Mouse (Mus musculus) megakaryocyte progenitor cell, adult 5-6 weeks (primary cell): ENCODE measurements at regions not wholly inside any gene's neighbourhood (a gene's known extent, or its start where the extent isn't known, plus 50 kb on each side); places are given as distances from the start of the nearest gene placed in this dataset.
A peak's percentile ranks its signal among the peaks of the same experiment; 100 is the strongest.

Source experiments
- ATAC-seq: replicated peaks from 2 replicates; pipeline ENCODE4 v1.8.0; 2016; ENCODE audit warnings: mild to moderate bottlenecking, moderate TSS enrichment, inconsistent platforms; ENCODE audit not compliant: poor library complexity

DNA sequence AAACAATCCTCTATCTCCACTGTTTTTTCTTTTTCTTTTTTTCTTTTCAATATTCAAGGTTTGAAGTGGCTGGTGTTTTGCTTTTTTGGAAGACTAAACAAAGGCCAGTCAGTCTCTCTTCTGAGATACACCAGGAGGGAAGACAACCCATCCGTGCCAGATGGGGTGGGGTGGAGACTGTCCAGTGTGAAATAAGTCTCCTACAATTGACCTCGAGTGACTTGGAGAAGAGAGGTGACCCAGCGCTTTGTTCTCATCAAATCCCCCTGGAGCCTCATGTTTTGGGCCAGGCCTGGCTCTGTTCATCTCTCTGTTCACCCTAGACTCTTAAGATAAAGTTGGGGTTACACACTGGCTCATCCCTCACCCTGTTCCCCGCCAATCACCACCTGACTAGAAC, 169.2 kb upstream of the Tbca start:
- no peak for ATAC-seq

DNA sequence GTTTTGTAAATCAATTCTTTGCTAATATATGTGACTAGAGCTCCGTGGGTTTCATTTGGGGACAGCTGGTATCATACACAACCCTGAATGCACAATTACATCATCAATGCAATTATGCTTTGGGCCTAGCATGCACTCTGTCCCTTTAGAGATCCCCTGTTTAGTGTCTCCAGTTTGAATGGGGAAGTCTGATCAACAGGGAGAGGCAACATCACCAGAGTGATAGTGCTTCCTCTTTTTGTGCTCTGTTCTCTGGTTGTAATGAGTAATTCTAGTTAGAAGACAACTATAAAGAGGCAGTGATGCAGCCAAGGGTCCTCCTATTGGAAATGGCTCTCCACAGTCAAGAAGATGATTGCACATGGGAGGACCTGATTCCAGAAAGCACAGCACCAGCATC, 158.7 kb upstream of the Tbca start:
- ATAC-seq, result peak; percentile 54

DNA sequence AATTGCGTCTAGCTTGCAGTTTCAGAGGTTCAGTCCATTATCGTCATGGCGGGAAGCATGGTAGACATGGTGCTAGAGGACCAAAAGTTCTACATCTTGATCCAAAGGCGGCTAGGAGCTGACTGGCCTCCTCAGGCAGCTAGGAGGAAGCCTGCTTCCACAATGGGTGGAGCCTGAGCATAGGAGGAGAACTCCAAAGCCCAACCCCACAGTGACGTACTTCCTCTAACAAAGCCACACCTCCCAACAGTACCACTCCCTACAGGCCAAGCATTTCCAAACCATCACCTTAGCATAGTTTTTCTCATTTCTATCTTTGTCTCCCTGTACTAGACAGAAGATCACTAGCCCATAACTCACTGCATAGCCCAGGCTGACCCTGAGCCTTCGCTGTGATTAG, 158.0 kb upstream of the Tbca start:
- 0 out of 2 replicates have a peak, but pooled peaks have one; percentile 31 for ATAC-seq

DNA sequence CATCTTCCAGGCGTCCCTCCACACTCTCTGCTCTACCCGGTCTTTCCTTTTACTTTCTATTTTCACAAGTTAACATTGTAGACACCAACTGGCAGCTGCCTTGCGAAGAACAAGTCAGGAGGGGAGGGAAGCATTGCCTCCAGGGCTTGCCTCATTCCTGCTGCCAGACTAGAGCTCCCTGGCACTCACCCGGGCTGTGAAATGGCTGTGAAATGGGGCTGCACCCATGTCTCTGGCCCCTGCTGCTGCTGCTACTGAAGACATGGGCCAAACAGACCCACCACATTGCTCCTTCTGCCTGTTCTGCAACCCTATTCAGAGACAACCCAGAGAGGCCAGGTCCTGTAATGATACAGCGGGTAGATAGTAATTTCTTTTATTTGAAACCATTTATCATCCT, 156.0 kb upstream of the Tbca start:
- ATAC-seq, result no peak

DNA sequence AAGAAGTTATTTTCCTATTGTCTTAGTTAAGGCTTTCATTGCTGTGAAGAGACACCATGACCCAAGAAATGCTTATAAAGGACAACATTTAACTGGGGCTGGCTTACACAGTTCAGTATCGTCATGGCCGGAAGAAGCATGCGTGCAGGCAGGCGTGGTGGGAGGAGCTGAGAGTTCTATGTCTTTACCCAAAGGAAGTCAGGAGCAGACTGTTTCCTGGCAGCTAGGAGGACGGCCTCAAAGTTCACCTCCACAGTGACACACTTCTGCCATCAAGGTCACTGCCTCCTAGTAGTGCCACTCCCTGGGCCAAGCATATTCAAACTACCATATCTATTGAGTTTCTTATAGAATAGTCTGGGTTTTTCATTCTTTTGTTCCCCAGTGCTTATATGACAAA, 148.4 kb upstream of the Tbca start:
- no peak for ATAC-seq

DNA sequence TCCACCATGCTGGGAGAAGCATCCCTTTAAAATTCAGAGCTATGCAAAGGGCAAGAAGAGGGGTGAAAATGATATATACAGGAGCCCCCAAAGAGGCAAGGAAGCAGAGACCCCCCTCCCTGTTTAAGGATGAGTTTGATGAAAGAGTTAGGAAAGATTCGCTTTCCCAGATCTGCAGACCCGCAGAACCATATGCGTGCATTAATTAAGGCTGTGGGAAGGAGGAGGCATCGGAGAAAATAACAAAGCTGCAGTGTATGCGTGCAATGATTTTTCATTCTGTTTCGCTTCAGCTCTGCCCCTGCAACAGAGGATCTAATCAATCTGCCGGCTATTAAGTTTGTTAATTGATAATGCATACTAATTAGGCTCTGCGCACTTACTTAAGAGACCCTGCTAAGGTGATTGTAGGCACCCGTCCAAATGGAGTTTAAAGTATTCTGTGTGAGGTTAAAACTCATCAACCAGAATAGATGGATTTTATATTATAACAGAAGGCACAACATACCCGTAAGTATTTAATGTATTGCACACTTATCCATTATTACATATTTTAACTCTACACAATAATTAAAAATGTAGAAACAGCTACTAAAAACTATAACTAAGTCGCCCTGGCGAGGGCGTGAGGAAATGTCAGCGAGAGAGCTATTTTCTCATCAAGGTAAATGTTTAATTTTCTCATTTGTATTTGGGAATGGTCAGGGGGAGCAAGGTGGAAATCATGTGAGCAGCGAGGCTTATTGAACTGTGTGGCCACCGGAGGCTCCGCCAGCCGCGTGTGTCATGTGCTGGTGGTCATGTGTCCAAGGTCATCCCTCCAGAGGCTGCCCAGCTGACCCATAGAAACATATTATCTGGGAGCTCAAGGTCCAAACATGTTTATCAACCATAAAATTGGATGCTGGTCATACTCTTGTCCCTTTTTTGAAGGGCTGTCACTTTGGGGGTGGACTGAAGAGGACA, 143.2 kb upstream of the Tbca start:
- no peak for ATAC-seq

DNA sequence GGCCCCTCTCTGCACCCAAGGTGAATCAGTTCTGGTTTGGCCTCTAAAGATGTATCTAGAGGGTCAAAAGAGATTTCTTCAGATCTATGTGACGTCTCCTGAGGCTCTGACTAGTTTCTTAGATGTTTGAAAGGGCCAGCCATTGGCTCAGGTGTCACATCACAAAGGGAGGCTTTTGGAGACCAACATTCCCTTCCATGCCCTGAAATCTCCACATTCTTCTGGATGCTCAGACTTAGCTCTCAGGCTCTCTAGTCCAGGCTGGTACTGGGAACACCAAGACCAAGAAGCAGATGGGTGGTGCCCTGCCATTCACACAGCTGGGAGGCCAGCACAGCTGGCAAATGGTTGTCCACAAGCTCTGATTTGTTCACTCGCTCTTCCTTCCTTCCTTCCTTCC, 142.4 kb upstream of the Tbca start:
- ATAC-seq, result no peak

DNA sequence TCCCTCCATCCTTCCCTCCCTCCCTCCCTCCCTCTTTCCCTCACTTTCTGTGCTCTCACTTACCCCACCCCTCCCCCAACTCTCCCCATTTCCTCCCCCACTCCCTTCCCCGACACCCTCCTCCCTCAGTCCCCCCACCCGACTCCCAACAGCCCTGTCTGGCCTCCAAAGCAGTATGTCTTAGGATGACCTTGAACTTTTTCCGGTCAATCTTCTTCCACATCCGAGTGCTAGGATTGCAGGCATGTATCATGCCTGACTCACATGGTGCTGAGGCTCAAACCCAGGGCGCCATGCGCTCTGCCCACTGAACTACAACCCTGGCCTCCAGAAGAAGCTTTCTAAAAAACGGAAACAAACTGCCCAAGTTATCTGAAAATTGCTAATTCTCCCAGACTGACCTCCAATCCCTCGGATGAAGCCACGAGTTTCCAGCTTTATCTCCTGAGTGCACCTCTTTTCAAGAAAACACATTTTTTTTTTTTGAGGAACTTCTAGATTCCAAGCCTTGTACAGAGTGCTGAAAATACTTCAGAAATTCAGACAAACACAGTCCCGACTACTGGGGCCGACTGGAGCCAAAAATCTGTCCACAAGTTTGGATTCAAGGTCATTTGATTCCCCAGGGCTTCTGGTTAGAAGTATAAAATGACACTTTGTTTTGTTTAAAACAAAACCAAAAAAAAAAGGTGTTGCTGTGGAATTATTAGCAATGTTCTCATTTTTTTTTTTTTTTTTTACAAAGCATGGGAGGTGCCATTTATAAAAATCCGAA, 141.7 kb upstream of the Tbca start:
- no peak for ATAC-seq

DNA sequence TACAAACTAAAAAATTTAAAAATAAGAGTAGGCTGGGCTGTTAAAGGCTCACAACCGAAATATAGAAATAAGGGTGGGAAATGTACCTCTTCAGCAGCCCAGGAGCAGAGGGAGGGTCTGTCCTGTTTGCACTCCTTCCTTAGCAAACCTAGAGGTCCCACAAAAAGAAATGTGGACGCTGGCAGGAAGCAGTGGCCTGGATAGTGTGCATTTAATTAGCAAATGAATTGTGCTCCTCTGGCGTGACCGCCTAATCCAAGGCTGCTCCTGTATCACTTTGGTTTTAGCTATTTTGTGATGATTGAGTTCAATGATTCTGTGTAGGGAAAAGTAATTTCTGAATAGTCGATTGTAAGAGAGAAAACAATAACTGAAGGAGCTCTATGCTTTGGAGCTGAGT, 141.1 kb upstream of the Tbca start:
- no peak for ATAC-seq

DNA sequence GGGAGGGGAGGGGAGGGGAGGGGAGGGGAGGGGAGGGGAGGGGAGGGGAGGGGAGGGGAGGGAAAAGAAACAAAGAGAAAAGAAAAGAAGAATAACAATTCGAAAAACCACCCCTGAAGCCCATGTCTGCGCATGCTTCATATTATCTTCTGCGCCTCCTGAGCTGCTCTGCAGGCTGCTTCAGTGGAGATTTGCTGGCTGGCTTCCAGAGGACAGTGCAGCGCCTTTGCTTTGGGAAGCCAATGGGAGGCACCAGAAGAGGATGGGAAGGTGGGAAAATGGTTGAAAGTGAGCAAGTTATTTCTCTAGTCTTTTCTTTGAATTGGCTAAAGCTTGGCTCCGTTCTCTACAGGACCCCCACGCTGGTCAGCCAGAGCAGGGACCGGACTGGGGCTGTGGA, 137.8 kb upstream of the Tbca start:
- ATAC-seq, result no peak

DNA sequence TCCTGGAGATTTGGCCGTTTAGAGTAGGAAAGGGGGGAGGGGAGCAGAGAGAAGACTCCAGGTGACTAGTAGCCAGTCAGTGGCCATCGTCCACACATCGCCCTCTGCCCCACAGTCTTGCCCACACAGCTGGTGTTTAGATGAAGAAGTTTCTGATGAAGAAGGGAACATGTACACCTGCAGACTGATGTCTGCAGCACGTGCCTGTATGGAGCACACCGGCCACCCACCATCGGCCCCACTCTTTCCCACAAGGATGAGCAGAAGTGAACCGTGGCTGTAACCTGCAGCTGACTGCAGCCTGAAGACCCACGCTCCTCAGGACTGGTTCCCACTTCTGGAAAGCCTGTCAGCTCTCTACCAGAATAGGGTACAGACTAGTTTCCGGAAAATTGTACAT, 121.1 kb upstream of the Tbca start:
- ATAC-seq, result no peak

DNA sequence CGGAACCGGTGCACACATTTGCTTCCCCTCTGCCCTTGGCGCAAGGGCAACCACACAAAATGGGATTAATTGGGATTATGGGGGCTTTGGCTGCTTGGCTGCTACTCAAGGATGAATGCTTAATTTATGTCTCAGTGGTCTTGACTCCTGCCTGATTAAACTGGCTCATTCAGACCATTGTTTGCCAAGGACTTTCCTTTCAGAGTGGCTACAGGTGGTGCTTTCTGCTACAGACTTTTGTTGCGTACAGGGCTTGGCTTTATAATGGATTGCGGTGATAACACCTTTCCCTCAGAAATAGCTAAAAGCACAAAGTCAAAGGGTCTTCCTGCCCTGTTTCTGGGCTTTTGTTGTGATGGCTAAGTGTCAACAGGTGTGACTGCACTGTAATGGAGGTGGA, 120.4 kb upstream of the Tbca start:
- ATAC-seq, result no peak

DNA sequence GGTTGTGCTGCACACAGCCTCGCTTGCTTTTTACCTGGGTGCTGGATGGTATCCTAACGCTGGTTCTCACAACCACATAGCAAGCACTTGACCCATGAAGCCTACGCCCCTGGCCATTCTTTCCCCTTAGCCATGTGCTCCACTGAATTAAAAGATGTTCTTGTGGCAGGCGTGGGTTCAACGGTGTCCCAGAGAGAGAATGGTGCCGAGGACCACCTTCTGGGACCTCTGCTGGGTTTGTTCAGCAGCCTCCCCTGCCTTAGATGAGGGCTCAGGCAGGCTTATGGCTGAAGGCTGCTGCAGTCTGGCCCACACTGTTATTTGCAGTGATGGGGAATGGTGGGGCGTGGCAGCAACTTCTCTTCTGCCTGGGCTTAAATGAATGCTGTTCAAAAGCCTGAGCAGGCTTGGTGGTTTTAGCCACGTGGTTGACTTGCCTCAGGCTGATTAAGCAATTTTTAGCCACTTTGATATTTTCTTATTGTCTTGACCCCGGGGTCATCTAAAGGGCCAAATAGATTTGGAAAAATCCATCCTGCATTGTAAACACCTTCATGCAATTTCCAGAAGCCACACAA, 119.5 kb upstream of the Tbca start:
- ATAC-seq, result peak; percentile 42; the same call in 1 of the 2 replicates

DNA sequence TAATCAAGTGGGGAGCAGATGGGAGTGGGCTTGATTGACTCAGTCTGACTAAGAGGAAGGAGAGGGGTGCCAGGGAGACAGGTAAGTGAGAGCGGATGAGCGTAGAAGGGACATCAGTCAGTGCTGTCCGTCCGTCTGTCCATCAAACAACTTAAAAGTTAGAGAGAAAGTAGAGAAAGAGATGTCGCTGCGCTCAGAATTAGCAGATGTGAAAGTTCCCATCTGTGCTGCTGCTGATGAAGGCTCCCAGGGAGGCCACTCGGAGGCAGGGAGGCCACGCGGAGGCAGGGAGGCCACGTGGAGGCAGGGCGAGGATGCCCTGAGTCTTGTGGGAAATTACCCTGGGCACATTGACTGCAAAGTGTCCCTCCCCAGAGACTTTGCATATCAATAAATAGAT, 118.4 kb upstream of the Tbca start:
- ATAC-seq, result no peak

DNA sequence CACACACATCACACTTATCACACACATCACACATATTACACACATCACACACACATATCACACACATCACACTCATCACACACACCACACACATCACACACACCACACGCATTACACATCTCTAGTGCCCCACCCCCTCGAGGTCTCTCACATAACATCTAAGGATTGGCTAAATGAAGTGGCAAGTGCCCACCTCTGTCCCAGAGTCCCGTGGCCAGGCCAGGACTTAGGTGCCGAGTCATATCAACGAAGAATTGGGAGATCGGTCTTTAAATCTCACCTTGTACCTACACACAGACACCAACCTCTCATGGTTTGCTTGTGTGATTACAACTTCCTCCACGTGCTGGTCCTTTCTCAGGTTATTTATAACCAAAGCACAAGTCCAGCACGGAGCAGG, 117.7 kb upstream of the Tbca start:
- ATAC-seq, result no peak

DNA sequence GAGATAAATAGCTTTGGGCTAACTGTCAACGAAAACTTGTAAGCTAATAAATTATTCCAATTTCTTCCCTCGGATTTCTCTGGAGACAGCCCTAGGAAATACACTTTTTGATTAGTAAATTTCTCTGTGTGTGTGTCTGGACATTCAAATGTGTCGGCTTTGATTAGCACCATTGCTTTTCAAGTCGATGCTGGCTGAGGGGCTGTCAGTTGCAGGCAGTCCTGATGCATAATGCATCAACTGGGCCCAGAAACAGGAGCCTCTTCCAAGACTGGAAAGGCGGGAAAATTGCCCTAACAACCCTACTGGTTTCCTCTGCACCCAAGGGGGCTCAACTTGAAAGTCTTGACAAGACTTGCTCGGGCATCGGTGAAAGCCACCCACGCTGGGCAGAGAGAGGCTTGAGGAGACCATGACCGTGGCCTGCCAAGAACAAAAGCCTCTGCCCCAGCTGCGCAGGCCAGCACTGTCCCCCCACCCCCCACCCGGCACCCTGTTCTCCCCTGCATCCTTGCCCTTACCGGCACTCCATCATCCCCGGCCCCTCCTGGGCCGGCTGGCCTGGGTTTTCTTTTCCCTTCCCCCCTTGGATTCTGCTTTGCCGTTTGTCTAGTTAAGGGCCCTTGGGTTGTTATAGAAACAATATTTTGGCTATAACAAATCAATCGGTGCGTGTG, 108.1 kb upstream of the Tbca start:
- ATAC-seq, result no peak

DNA sequence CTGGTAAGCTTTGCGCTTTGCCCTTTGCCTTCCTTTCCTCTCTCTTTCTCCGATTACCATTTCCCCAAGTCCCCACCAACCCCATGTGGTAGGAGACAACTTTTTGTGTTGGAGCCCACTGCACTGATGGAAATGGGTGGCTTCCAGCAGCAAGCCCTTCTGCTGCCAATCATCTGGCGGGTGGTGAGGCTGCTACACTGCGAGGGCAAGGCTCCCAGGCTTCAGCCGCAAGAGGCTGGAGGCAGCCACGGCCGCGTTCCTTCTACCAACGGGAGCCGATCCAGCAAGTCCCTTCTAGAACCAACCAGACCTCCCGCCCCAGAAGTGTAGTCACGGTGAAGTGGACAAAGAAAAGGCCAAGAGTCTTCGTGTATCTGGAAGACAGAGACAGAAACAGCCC, 107.1 kb upstream of the Tbca start:
- no peak for ATAC-seq

DNA sequence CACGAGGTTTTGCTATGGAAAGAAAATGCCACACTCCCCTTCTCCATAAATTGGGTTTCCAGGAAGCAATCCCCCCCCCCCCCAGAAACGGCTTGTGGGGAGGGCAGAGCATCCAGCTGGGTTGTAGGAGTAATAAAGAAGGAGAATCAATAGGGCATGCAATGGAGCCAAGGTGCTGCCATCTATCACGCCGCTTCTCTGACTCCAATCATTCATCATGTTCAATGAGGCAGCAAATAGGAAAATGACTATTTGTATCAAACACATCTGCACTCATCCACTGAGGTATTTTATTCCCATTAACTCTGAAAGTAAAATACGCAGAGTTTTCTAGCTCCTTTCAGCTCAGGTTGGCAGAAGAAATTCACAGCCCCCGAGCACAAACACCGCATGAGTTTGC, 103.5 kb upstream of the Tbca start:
- no peak for ATAC-seq

DNA sequence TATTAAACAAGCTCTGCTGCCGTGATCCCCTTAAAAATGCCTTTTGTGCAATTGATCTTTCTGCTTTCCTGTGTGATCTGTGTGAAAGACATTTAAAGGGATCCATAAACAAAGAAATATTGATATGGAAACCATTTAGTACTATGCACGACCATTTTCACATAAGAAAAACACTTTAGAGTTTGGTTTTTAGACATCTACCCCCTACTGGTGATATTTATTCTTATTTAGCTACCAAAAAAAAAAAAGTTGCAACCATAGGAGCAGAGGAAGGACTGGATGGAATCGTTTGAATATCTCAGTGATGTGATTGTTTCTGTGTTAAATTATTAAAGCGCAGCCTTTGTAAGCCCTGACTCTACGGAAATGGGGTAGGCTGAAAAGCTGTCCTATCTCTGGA, 101.4 kb upstream of the Tbca start:
- ATAC-seq, result no peak

DNA sequence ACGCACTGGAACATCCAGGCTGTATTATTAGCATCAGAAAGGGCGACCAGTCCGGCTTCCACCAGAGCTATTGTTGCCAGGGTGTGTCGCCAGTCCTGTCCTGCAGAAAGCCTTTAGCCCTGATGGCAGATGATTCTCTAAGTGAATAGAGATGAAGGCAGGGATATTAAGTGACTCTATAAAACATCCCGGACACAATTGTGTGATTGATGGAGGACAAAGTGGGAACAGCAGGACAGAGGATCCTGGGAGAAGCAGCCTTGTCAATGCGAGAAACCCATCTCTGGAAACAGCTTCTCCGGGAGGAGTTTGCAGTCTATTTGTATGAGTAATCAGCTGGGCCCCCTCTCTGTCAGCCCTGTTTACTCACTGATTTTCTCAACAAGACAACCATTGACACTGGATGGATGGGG, 82.1 kb upstream of the Tbca start:
- ATAC-seq, result no peak
